Mouse (Mus musculus) urinary bladder, postnatal 25 days (tissue): ENCODE data around the gene Hist2h2aa2.
"Not testable (repeated sequence)": the region's sequence is repeated elsewhere in the genome, so short reads cannot be mapped to it uniquely, and the experiment has no call there.

Experiments
- DNase-seq: peaks from one replicate; pipeline ENCODE4 v3.0.0; 2022; ENCODE audit warnings: low spot score

The Hist2h2aa2 gene

DNA sequence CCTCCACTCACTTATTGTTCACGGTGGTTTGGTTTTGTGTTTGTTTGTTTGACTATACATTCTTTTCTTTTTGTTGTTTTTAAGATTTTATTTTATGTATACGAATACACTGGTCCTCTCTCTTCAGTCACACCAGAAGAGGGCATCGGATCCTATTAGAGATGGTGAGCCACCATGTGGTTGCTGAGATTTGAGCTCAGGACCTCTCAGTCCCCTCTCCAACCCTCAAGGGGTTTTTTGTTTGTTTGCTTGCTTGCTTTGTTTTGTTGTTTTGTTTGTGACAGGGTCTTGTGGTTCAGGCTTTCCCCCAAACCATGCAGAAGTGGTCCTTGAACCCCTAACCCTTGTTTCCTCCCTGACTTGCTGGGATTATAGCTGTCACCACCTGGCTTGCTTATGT lies 21.5 kb upstream of the Hist2h2aa2 start:
- DNase-seq, result no peak

DNA sequence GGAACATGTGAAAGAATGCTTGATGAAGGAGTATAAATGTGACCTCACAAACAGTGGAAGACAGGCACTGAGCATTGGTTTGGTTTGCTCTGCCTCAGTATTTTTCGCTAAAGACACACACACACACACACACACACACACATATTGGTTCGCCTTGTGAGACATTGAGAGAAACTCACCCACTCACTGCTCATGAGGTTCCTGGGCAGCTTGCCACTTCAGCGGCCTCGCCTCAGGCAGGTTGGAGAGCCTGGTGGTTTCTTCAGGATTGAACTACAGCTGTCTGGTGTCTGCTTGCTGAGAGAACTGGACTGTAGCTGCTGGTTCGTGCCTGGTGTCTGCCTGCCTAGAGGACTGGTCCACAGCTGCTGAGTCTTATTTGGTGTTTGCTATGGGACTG lies 20.1 kb upstream of the Hist2h2aa2 start:
- DNase-seq, result no peak

DNA sequence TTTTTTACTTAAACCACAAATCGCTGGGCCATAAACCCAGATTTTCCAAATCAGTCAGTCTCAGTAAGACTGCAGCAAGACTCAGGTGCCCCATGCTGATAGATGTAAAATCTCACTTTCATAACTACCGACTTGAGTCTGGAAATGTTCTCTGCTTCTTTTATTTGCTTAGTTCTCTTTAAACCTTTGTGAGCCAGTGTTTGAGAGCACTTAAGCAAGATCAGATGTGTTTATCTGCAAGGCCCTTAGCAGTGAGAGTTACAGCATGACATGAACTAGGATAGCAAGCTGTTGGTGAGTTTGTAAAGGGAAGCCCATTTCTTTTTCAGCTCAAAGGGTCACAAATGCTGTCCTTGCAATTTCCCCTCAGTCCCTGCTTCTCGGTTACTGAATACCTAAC lies 17.1 kb upstream of the Hist2h2aa2 start:
- DNase-seq, result no peak

- DNase-seq, result no peak
These were observed 16.0 kb upstream of the Hist2h2aa2 start for GRCm38 (mm10) chr3:96255926-96256593.

- peak; percentile 28 for DNase-seq
These were observed 14.7 kb upstream of the Hist2h2aa2 start for GRCm38 (mm10) chr3:96254683-96255355.

- DNase-seq, result no peak
These were observed 11.7 kb upstream of the Hist2h2aa2 start for GRCm38 (mm10) chr3:96251787-96252186.

DNA sequence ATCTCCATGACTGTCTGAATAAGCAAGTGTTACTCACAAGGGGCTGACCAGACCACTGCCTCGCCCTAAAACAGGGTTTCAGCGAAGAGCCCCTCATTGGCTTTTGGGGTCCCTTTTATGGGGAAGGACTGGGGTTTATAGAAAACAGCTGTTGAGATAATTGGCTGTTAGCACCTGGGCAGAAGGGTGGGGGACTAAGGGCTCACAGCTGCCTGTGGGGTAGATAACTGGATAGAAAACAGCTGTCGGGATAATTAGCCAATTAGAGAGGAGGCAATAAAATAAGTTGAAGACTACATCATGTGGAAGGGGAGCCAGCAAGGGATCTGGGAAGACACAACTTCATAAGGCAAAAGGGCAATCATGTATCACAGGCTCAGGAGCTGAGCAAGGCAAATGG lies 10.8 kb upstream of the Hist2h2aa2 start:
- no peak for DNase-seq

GRCm38 (mm10) chr3:96249034-96249345 lies 8.9 kb upstream of the Hist2h2aa2 start:
- no peak for DNase-seq

GRCm38 (mm10) chr3:96248141-96249033 lies 8.3 kb upstream of the Hist2h2aa2 start:
- DNase-seq, result no peak

GRCm38 (mm10) chr3:96247356-96248140 lies 7.5 kb upstream of the Hist2h2aa2 start:
- no peak for DNase-seq

DNA sequence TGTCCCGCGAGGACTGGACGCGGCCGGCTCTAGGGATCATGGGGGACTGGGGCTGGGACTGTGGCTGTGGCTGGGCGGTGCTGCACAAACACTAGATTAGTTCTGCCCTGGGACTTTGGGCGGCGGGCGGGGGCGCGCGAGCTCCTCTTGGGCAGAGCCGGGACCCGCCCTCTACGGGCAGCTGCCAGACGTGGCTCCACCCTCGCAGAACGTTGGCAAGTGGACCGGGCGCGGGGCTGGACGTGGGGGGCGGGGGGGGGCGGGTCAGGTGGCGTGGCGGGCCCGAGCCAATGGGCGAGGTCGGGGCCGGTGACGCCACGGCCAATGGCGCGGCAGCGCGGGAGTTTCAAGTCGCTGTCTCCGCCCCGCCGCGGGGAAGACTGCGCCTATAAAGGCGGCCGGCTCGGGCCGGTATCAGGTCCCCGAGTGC lies 6.4 kb upstream of the Hist2h2aa2 start, which contains the start of gene Hist2h3c1:
Gene Hist2h3c1, plus strand, starts transcription at position 259 of the 430 bp plus-strand sequence.
- not testable (repeated sequence) for DNase-seq

GRCm38 (mm10) chr3:96246018-96246417 lies 5.9 kb upstream of the Hist2h2aa2 start:
- DNase-seq, result not testable (repeated sequence)

DNA sequence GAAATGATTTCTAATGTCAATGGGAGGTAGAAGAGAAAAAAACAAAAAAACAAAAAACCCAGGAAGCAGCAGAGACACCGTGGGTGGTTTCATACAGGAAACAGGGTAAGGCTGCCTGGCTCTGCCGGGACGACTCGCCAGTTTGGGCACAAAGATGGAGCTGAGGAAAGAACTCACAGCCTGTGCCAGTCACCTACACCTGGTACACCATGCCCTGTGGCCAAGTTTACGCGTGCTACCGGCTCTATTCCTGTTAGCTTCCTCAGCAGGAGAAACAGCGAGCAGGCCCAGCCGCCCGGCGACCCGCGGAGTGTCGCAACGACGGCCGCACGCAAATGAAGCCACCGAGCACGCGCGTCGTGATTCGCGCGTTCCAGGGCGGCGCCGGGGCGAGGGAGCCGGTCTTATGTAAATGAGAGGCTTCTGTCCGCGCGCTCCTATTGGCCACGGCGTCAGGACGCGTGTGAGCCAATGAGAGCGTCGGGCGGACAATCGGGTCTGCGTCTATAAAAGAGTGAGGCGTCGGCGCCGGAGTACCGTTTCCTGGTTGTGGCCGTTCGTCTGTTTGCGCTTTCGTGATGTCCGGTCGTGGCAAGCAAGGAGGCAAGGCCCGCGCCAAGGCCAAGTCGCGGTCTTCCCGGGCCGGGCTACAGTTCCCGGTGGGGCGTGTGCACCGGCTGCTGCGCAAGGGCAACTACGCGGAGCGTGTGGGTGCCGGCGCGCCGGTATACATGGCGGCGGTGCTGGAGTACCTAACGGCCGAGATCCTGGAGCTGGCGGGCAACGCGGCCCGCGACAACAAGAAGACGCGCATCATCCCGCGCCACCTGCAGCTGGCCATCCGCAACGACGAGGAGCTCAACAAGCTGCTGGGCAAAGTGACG lies 5.2 kb upstream of the Hist2h2aa2 start, which contains the start of gene Hist2h2aa1:
Gene Hist2h2aa1, plus strand, starts transcription at position 495 of the 884 bp plus-strand sequence.
- peak; percentile 75 for DNase-seq

DNA sequence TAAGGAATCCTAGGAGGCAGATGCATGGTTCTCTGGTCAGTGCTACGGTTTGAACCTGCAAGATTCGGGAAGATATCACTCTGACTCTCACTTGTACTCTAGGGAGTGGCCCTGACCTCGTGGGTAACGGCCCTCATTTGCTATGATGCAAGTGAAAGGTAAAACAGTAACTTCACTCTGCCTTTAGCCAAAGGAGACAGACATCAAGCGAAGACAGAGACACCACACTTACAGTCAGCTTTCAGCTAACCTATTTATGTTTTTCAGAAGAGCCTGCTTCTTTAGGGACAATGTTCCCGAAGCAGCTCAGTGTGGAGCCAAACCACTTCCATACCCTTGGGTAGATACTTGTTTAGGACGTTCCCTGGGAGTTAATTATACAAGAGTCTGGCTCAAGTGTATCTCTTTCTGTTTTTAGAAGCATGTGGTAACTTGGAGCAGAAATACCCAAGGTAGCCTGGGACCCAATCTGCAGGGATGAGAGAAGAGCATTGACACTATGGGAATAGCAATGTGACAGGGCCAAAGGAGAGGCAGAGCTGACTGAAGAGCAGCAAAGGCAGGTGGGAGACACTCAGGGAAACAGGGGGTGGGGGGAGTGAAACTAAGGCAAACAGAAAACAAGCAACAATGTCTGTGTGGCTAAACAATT lies 4.0 kb upstream of the Hist2h2aa2 start:
- no peak for DNase-seq

DNA sequence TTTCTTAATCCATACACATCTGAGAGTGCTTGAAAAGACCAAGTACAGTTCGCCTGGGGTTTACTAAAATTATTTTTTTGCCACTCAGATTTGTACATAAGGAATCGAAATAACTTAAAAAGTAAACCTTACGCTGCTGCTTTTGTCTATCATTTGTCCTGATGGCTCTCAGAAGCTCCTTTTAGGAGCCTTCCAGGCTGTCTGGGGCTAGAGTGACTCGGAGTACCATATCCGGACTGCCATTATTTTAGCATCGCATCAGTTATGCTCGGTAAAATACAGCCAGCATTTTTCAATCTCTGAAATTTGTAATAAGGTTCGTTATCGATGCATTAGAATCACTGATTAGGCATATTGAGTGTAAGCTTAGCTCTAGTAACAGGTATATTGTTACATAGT lies 722 bp upstream of the Hist2h2aa2 start:
- DNase-seq, result no peak

DNA sequence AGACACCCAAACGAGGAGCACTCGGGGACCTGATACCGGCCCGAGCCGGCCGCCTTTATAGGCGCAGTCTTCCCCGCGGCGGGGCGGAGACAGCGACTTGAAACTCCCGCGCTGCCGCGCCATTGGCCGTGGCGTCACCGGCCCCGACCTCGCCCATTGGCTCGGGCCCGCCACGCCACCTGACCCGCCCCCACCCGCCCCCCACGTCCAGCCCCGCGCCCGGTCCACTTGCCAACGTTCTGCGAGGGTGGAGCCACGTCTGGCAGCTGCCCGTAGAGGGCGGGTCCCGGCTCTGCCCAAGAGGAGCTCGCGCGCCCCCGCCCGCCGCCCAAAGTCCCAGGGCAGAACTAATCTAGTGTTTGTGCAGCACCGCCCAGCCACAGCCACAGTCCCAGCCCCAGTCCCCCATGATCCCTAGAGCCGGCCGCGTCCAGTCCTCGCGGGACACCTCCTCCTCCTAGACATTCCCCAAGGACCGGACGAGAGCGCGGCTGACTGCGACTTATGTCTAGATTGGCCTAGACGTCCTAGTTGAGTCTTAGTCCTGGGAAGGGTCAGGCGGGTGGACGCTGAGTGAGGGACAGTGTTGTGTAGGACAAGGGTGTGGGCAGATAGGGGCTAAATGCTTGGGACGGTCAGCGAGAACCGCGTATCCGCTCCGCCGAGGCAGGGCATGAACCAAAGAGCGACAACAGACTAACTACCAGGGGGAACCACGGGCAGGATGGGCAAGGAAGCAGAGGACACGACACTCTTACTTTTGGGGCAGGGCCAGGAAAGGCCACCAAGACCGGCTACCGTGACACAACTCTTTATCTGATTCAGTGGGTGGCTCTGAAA lies 902 bp downstream of the Hist2h2aa2 start, which contains the start of gene Hist2h3c2:
Gene Hist2h3c2, minus strand, starts transcription at position 174 of the 840 bp plus-strand sequence.
- not testable (repeated sequence) for DNase-seq

DNA sequence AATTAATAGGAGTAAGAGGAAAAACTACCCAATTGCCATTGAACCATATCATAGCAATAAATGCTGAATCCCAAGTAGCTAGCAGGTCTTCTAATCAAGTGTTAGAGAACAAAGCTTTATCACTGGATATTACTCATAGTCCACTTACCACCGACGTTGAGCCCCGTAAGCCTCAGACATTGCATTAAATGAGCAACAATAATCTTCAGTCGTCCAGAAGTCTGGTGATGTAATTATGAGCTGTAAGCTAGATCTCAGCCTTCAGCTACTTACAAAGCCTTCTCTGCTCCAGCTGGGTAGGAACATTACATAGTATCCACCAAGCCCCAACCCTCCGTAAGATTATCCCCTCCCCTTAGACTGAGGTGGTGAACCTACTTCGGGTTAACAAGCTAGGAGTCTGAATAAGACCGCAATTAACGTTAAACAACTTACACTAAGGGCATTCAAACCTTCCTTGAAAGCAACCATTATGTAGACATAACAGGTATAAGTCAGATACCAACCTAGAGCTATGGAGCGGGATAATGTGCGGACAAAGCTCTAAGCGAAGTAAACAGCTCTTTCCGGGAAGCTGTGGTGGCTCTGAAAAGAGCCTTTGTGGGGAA lies 2.1 kb downstream of the Hist2h2aa2 start:
- DNase-seq, result no peak

GRCm38 (mm10) chr3:96237335-96237903 lies 2.7 kb downstream of the Hist2h2aa2 start:
- DNase-seq, result no peak
